Mouse (Mus musculus) brain, embryonic 14.5 days (tissue): ENCODE measurements at regions not wholly inside any gene's neighbourhood (a gene's known extent, or its start where the extent isn't known, plus 50 kb on each side); places are given as distances from the start of the nearest gene placed in this dataset.

Experiments
- CTCF ChIP-seq: fragments of 200-500 bp; IDR thresholded peaks from 2 replicates; pipeline ENCODE4 v1.5.1; 2012; ENCODE audit warnings: inconsistent platforms, mild to moderate bottlenecking, moderate library complexity, borderline replicate concordance; ENCODE audit not compliant: insufficient read depth, insufficient read length; ENCODE audit errors: extremely low read depth
- POLR2A ChIP-seq: fragments of 200-500 bp; IDR thresholded peaks from 2 replicates; pipeline ENCODE4 v1.6.1; 2012; ENCODE audit warnings: mild to moderate bottlenecking, inconsistent platforms, borderline replicate concordance; ENCODE audit not compliant: poor library complexity, insufficient read depth, insufficient read length, severe bottlenecking; ENCODE audit errors: extremely low read depth

DNA sequence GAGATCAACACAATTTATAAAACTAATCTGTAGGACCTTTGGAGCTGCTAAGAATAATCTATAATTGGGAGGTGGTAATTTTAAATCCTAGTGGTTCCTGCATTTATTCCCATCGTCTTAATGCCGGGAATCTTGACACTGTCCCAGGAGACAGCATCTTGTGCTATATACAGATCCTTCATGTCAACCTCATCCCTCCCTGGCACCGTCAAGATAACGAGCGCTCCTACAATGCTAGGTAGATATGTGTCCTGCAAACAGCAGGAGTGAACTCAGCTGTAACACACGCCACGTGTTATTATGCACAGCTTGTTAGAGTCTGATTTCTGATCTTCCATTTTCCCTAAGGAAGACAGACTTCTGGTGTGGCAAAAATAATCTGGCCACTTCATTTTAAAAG lies 237.0 kb upstream of the Cnr1 start:
- TF ChIP-seq CTCF (no peak), POLR2A (no peak)
